Mouse (Mus musculus) C2C12 (cell line): ENCODE measurements around the gene Wnt9b.
"Not testable (repeated sequence)": the region's sequence is repeated elsewhere in the genome, so short reads cannot be mapped to it uniquely, and the experiment has no call there.

Experiments
- CEBPB ChIP-seq: IDR thresholded peaks from one replicate; pipeline ENCODE4 v1.6.1; 2011; ENCODE audit warnings: low read depth, mild to moderate bottlenecking, control low read depth, moderate library complexity
- CTCF ChIP-seq: IDR thresholded peaks from one replicate; pipeline ENCODE4 v1.5.1; 2011; ENCODE audit not compliant: control insufficient read depth, insufficient read depth, insufficient read length
- MAX ChIP-seq: IDR thresholded peaks from one replicate; pipeline ENCODE4 v1.6.1; 2011; ENCODE audit warnings: mild to moderate bottlenecking, control low read depth
- MYOD1 ChIP-seq: IDR thresholded peaks from one replicate; pipeline ENCODE4 v1.6.1; 2011; ENCODE audit warnings: low read depth; ENCODE audit not compliant: control insufficient read depth, insufficient read length
- MYOG ChIP-seq: IDR thresholded peaks from one replicate; pipeline ENCODE4 v1.6.1; 2011; ENCODE audit not compliant: control insufficient read depth, insufficient read length; ENCODE audit errors: extremely low read depth
- USF1 ChIP-seq: IDR thresholded peaks from one replicate; pipeline ENCODE4 v1.6.1; 2011; ENCODE audit warnings: low read depth, mild to moderate bottlenecking, control low read depth, moderate library complexity

DNA sequence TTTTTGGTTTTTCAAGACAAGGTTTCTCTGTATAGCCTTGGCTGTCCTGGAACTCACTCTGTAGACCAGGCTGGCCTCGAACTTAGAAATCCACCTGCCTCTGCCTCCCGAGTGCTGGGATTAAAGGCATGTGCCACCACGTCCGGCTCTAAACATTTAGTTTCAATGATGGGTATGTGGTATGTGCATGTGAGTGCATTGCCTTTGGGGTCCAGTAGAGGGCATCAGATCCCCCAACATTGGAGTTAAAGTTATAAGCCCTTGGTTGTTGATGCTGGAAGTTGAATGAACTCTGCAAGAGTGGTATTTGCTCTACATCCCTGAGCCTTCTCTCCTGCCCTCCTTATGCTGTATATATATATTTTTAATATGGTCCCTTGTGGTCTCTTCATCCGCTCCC, 11.3 kb upstream of the Wnt9b start:
- TF ChIP-seq USF1, CTCF, CEBPB, MAX, MYOG, MYOD1: not testable (repeated sequence)
